Mouse (Mus musculus): ENCODE results near the gene Tent4b. TPM values are rescaled to one million over a fixed set of nuclear protein-coding genes. Genes with fewer than 3 reads are reported as not detected.
"Not testable (repeated sequence)": the region's sequence is repeated elsewhere in the genome, so short reads cannot be mapped to it uniquely, and the experiment has no call there.

Gene Tent4b
- polyA plus RNA-seq, 1 experiment from 2014 or later = 6.7 TPM

DNA sequence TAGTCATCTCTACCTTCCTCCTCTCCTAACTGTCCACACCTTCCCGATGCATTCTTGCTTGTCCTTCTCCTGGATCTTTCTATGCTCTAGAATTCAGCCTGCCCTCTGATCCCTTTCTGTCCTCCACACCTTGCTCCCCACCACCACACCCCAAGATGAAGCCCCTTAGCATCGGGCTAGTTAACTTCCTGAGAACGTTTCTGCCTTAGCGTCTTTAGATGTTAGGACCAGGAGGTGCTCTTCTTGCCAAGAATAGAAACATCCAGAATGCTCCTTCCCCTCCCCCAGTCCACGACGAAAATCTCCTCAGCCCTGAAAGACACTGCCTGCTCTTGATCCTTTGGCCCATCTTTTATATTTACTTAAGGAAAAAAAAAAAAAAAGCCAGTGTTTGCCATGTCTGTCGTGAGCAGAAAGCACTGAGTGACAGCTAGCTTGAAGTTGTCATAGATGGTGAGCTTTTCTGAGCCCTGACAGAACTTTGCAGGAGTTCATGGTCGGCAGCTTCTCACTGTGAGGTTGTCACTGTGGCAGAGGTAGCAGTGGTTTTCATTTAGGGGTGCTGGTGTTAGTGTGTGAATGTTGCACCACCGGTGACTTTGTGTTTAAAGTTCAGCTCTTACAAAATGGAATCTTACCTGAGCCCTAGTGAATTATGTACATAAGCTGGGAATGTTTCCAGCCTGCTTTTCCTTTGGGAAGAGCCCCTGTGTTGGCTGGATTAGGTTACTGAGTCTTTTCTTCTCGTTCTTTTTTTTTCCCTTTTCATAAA, 1.9 kb downstream of the Tent4b start:
- H3K27ac ChIP-seq (ENCODE audit: low read length) = no peak overlapping the region
- H3K4me2 ChIP-seq (replicated peaks; ENCODE audit: low read depth, low read length) = peak overlapping the region; percentile 94
- DNase-seq (ENCODE audit: low spot score) = peak; percentile 9
- no peaks in the 10 kb centered on the region for H3K9me3 ChIP-seq (ENCODE audit: low read length)
- no peaks in the 10 kb centered on the region for H3K27me3 ChIP-seq (replicated peaks; ENCODE audit: insufficient read depth, low read length)
- no peak for ATAC-seq
- TF ChIP-seq EP300 (IDR thresholded peaks at IDR 0.05) (no peak), CTCF (IDR thresholded peaks at IDR 0.05) (no peak)
- peak overlapping the region; percentile 89 for H3K4me3 ChIP-seq (ENCODE audit: low read depth, low read length)
- H3K36me3 ChIP-seq (ENCODE audit: insufficient read depth, low read length) = no peaks in the 10 kb centered on the region
- peaks cover 11% of the 10 kb centered on the region; the same call in 1 of the 2 replicates for H3K4me1 ChIP-seq (ENCODE audit: insufficient read depth, low read depth, low read length)
- no peak overlapping the region for H3K9ac ChIP-seq (replicated peaks; ENCODE audit: low read depth)
- 10% methylated on average over 10 of the region's 10 CpGs for WGBS

DNA sequence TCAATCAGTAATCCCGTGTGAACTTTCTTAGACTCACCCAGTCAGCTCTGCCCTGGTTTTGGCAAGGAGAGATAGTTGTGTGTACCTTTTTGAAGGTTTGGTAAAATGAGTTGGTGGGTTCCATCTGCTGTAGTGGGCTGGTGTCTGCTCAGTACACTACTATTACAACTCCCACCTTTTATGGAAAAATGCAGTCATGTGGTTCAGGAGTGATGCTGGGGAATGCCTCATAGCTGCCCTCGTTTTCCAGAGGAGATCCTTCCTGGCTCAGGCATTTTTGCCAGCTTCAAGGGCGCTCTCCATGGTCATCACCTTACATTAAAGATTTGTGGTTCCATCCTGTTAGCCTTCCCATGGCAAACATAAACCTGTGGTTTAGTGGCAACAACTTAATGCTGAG, 2.6 kb downstream of the Tent4b start:
- 38% methylated on average over 3 of the region's 3 CpGs for WGBS
- ATAC-seq (no peak), DNase-seq (ENCODE audit: low spot score) (no peak)
- TF ChIP-seq CTCF (IDR thresholded peaks at IDR 0.05) (no peak), EP300 (IDR thresholded peaks at IDR 0.05) (no peak)
- Histone ChIP-seq H3K9ac (replicated peaks; ENCODE audit: low read depth) (no peak overlapping the region), H3K9me3 (ENCODE audit: low read length) (no peaks in the 10 kb centered on the region), H3K4me3 (ENCODE audit: low read depth, low read length) (no peak overlapping the region), H3K4me2 (replicated peaks; ENCODE audit: low read depth, low read length) (peak overlapping the region; percentile 94; the same call in 1 of the 2 replicates), H3K36me3 (ENCODE audit: insufficient read depth, low read length) (no peaks in the 10 kb centered on the region), H3K4me1 (ENCODE audit: insufficient read depth, low read depth, low read length) (peaks cover 11% of the 10 kb centered on the region; the same call in 1 of the 2 replicates), H3K27ac (ENCODE audit: low read length) (no peak overlapping the region), H3K27me3 (replicated peaks; ENCODE audit: insufficient read depth, low read length) (no peaks in the 10 kb centered on the region)

DNA sequence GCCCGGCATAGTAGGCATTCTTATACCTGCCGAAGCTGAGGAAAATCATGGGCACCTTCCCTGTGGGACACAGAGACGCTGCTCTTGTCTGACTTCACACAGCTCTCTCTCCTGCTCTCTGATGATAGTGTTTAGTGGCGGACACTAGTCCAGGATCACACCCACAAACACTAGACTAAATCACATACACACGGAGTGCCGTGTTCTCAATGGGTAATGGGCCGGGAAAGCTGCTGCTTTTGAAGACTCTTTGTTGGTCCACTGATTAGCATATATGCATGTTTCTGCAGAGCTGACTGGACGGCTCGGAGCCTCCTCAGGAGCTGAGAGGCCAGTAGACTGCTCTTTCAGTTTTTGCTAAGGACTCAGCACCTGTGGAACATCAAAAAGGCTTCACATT, 7.0 kb downstream of the Tent4b start:
- H3K27ac ChIP-seq (ENCODE audit: low read length) = no peak overlapping the region
- no peak overlapping the region for H3K4me2 ChIP-seq (replicated peaks; ENCODE audit: low read depth, low read length)
- no peak for DNase-seq (ENCODE audit: low spot score)
- no peak overlapping the region for H3K4me3 ChIP-seq (ENCODE audit: low read depth, low read length)
- peaks cover 5% of the 10 kb centered on the region; the same call in 1 of the 2 replicates for H3K4me1 ChIP-seq (ENCODE audit: insufficient read depth, low read depth, low read length)
- no peak overlapping the region for H3K9ac ChIP-seq (replicated peaks; ENCODE audit: low read depth)
- TF ChIP-seq EP300 (IDR thresholded peaks at IDR 0.05) (no peak), CTCF (IDR thresholded peaks at IDR 0.05) (no peak)
- no peak for ATAC-seq
- no peaks in the 10 kb centered on the region for H3K36me3 ChIP-seq (ENCODE audit: insufficient read depth, low read length)
- no peaks in the 10 kb centered on the region for H3K27me3 ChIP-seq (replicated peaks; ENCODE audit: insufficient read depth, low read length)
- H3K9me3 ChIP-seq (ENCODE audit: low read length) = no peaks in the 10 kb centered on the region
- WGBS = 90% methylated on average over 9 of the region's 9 CpGs

DNA sequence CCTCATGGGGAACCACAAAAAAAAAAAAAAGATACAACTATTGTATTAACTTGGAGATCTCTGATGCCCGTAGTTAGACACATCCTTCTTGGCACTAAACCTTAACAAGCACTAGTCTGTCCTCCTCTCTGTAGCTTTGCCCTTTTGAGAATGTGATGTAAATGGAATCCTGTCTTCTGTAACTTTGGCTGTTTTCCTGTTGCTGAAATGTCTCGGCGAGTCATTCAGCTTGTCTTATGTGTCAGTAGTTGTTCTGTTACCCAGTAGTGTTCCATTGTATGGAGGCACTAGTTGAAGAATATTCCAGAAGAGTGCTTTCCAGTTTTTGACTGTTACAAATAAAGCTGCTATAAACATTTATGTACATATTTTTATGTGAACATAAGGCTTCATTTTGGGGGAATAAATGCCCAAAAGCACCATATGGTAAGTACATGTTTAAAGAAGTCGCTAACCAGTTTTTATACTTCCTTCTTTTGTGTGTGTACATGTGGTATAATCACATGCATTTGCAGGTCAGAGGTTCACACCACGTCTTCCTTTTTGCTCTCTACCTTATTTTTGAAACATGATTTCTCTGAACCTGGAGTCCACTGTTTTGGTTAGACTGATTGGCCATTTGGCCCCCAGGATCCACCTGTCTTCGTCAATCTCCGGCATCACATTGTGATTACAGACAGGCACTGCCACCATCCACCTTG, 8.3 kb downstream of the Tent4b start:
- no peak overlapping the region for H3K27ac ChIP-seq (ENCODE audit: low read length)
- no peak for ATAC-seq
- no peaks in the 10 kb centered on the region for H3K36me3 ChIP-seq (ENCODE audit: insufficient read depth, low read length)
- no peak overlapping the region for H3K9ac ChIP-seq (replicated peaks; ENCODE audit: low read depth)
- no peak for TF ChIP-seq EP300 (IDR thresholded peaks at IDR 0.05)
- no peak for TF ChIP-seq CTCF (IDR thresholded peaks at IDR 0.05)
- H3K27me3 ChIP-seq (replicated peaks; ENCODE audit: insufficient read depth, low read length) = no peaks in the 10 kb centered on the region
- no peak overlapping the region for H3K4me3 ChIP-seq (ENCODE audit: low read depth, low read length)
- no peak for DNase-seq (ENCODE audit: low spot score)
- no peaks in the 10 kb centered on the region for H3K9me3 ChIP-seq (ENCODE audit: low read length)
- H3K4me1 ChIP-seq (ENCODE audit: insufficient read depth, low read depth, low read length) = no peaks in the 10 kb centered on the region; the same call in 1 of the 2 replicates
- H3K4me2 ChIP-seq (replicated peaks; ENCODE audit: low read depth, low read length) = no peak overlapping the region
- 75% methylated on average over 7 of the region's 7 CpGs for WGBS

DNA sequence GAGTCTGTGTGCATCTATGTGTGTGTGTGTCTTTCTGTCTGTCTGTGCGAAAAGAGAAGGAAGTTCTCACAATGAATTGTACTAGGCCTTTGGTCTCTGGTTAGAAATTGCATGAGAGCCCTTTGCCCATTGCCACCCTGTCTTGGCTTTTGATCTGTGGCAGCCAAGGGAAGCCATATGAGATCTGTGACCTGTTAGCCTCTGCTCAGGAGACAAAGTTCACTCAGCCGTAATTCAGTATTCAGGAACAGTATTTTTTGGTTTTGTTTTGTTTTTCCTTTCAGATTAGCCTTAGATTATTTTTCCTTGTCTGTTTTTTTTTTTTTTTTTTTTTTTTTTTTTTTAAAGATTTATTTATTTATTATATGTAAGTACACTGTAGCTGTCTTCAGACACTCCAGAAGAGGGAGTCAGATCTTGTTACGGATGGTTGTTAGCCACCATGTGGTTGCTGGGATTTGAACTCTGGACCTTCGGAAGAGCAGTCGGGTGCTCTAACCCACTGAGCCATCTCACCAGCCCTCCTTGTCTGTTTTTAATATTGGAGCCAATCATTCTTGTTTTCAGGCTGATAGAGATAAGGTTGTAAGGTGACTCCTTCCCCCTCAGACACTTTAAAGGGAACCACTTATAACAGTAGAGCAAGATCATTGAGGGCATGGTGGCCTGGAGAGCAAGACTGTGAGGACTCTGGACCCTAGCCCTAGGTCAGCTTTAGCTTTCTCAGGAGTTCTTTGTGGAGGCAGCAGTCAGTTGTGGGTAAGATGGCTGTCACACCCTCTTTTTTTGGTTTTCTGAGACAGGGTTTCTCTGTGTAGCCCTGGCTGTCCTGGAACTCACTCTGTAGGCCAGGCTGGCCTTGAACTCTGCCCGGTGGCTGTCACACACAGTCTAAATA, 11.2 kb downstream of the Tent4b start:
- H3K4me2 ChIP-seq (replicated peaks; ENCODE audit: low read depth, low read length); H3K4me1 ChIP-seq (ENCODE audit: insufficient read depth, low read depth, low read length); H3K27ac ChIP-seq (ENCODE audit: low read length); DNase-seq (ENCODE audit: low spot score); H3K9me3 ChIP-seq (ENCODE audit: low read length); H3K9ac ChIP-seq (replicated peaks; ENCODE audit: low read depth); ATAC-seq; H3K36me3 ChIP-seq (ENCODE audit: insufficient read depth, low read length); H3K4me3 ChIP-seq (ENCODE audit: low read depth, low read length); H3K27me3 ChIP-seq (replicated peaks; ENCODE audit: insufficient read depth, low read length): not testable (repeated sequence)
- WGBS = 81% methylated on average over 5 of the region's 6 CpGs

DNA sequence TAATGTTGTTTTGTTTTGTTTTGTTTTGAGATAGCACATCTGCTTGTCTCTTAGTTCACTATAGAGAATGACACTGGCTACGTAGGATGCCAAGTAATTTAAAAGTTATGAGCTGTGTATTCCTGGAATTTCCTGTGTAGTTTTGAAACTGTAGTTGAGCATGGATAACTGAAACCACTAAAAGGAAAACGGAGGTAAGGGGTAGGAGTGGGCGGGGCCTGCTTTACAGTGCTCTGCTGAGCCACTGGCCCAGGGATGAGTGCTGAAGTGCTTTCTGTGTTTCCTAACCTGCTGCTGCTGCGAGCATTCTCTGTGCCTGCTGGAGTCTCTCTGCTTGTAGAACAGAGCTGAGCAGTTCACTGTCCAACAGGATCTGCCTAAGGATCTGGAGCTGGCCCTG, 22.3 kb downstream of the Tent4b start:
- DNase-seq (ENCODE audit: low spot score) = peak; percentile 55

More for the DNA sequence above, 22.3 kb downstream of the Tent4b start:
- Histone ChIP-seq H3K27me3 (replicated peaks; ENCODE audit: insufficient read depth, low read length) (no peaks in the 10 kb centered on the region), H3K9ac (replicated peaks; ENCODE audit: low read depth) (no peak overlapping the region), H3K4me2 (replicated peaks; ENCODE audit: low read depth, low read length) (no peak overlapping the region), H3K36me3 (ENCODE audit: insufficient read depth, low read length) (no peaks in the 10 kb centered on the region), H3K9me3 (ENCODE audit: low read length) (no peaks in the 10 kb centered on the region), H3K27ac (ENCODE audit: low read length) (no peak overlapping the region), H3K4me3 (ENCODE audit: low read depth, low read length) (no peak overlapping the region), H3K4me1 (ENCODE audit: insufficient read depth, low read depth, low read length) (peaks cover 6% of the 10 kb centered on the region; the same call in 1 of the 2 replicates)
- ATAC-seq = peak; percentile 43
- TF ChIP-seq CTCF (IDR thresholded peaks at IDR 0.05) (no peak), EP300 (IDR thresholded peaks at IDR 0.05) (no peak)
- WGBS = 20% methylated on average over 4 of the region's 4 CpGs
